Mouse (Mus musculus): ENCODE measurements around the gene Tmem245.

DNA sequence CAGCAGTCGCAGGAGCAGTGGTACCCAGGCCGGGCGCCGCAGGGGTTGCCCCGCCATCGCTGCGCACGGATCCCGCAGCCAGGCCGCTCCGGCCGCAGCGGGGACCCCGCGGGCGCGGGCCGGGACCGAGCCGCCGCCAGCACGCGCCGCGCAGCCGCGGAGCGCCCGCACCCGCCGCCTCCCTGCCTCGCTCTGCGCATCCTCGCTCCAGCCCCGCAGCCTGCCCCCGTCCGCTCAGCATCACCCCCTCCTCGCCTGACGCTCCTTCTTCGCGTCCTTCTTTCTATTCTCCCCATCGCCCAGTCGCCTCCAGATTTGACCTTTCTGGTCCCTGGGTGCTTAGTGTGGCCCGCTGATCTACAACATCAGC lies 43.0 kb upstream of the Tmem245 start, which contains the start of gene Frrs1l:
- TF ChIP-seq POLR2A (IDR thresholded peaks at IDR 0.05; ENCODE audit: insufficient read length, low read depth) (no peak), E2F4 (IDR thresholded peaks at IDR 0.05; ENCODE audit: insufficient read depth) (no peak), MAX (IDR thresholded peaks at IDR 0.05; ENCODE audit: low read depth) (no peak), USF1 (IDR thresholded peaks at IDR 0.05; ENCODE audit: low read depth) (no peak), POLR2AphosphoS2 (IDR thresholded peaks at IDR 0.05; ENCODE audit: insufficient read length, low read depth) (no peak), TCF3 (IDR thresholded peaks at IDR 0.05; ENCODE audit: insufficient read length, low read depth) (no peak), MYOD1 (IDR thresholded peaks at IDR 0.05; ENCODE audit: control insufficient read depth in 1 of 3, insufficient read length in 2 of 3, low read depth in 2 of 3) (no peak)

All from myocyte (in vitro differentiated cells).